Mouse (Mus musculus) forebrain, embryonic 11.5 days (tissue): ENCODE data around the gene Phb2. TPM values are rescaled to one million over a fixed set of nuclear protein-coding genes. Genes with fewer than 3 reads are reported as not detected.
"Not testable (repeated sequence)": the region's sequence is repeated elsewhere in the genome, so short reads cannot be mapped to it uniquely, and the experiment has no call there.

Source experiments
- ATAC-seq: fragments of 200-750 bp; cut with Nextera tagmentation; replicated peaks from 2 replicates; pipeline ENCODE4 v1.8.0; 2017; ENCODE audit warnings: moderate TSS enrichment; ENCODE audit not compliant: low FRiP score
- DNase-seq: peaks from one replicate; pipeline ENCODE4 v3.0.0-alpha.2; 2017; ENCODE audit warnings: low spot score
- H3K27ac ChIP-seq: fragments of 300-500 bp; sonication (generic); 2 replicates; pipeline ENCODE4 v1.5.1; 2014; ENCODE audit warnings: low read depth, low read length
- H3K27me3 ChIP-seq: fragments of 300-500 bp; sonication (generic); 2 replicates; pipeline ENCODE4 v1.6.1; 2014; ENCODE audit warnings: mild to moderate bottlenecking, low read length, mixed read lengths; ENCODE audit not compliant: control insufficient read depth, insufficient read depth
- H3K36me3 ChIP-seq: fragments of 300-500 bp; sonication (generic); 2 replicates; pipeline ENCODE4 v1.6.1; 2014; ENCODE audit warnings: mild to moderate bottlenecking, low read length, moderate library complexity, mixed read lengths; ENCODE audit not compliant: control insufficient read depth, insufficient read depth
- H3K4me1 ChIP-seq: fragments of 300-500 bp; sonication (generic); replicated peaks from 2 replicates; pipeline ENCODE4 v1.6.1; 2014; ENCODE audit warnings: low read length, mixed read lengths; ENCODE audit not compliant: control insufficient read depth, insufficient read depth
- H3K4me2 ChIP-seq: fragments of 300-500 bp; sonication (generic); 2 replicates; pipeline ENCODE4 v1.6.1; 2014; ENCODE audit warnings: low read depth, mild to moderate bottlenecking, low read length, moderate library complexity, mixed read lengths; ENCODE audit not compliant: severe bottlenecking
- H3K4me3 ChIP-seq: fragments of 300-500 bp; sonication (generic); 2 replicates; pipeline ENCODE4 v1.5.1; 2014; ENCODE audit warnings: low read depth, low read length
- H3K9ac ChIP-seq: fragments of 300-500 bp; sonication (generic); 2 replicates; pipeline ENCODE4 v1.6.1; 2014; ENCODE audit warnings: low read length
- H3K9me3 ChIP-seq: fragments of 300-500 bp; sonication (generic); 2 replicates; pipeline ENCODE4 v1.6.1; 2016; ENCODE audit warnings: low read length, mixed read lengths; ENCODE audit not compliant: control insufficient read depth
- WGBS: fragments of 180-500 bp; shearing (Covaris S2); extraction: QIAGEN DNeasy Blood & Tissue Kit; methylation state at CpG from one replicate; pipeline ENCODE4 v1.1.7; 2014; 5-methylcytosine and 5-hydroxymethylcytosine counted together
- polyA plus RNA-seq: library from polyadenylated mRNA; unstranded; fragments of >200 nt; fragmentation: Nextera tagmentation; extraction: Ambion mirVana; gene quantifications from 2 replicates; pipeline ENCODE4 v1.2.1, GENCODE M21; 2014

Phb2 gene
- polyA plus RNA-seq, 1 experiment from 2014 or later, result 376 TPM

GRCm38 (mm10) chr6:124672100-124672499 is 40.0 kb upstream of the Phb2 start:
- Histone ChIP-seq H3K4me1 (no peaks in the 10 kb centered on the region), H3K27ac (no peak overlapping the region), H3K4me2 (no peak overlapping the region), H3K9ac (no peak overlapping the region), H3K4me3 (no peak overlapping the region), H3K36me3 (no peaks in the 10 kb centered on the region), H3K9me3 (no peaks in the 10 kb centered on the region), H3K27me3 (no peaks in the 10 kb centered on the region)
- DNase-seq, result no peak
- 58% methylated on average over 6 of the region's 6 CpGs for WGBS
- ATAC-seq, result no peak

- DNase-seq (no peak), ATAC-seq (no peak)
- WGBS, result 91% methylated on average over 9 of the region's 9 CpGs
- Histone ChIP-seq H3K4me1 (no peaks in the 10 kb centered on the region), H3K27me3 (no peaks in the 10 kb centered on the region), H3K4me3 (no peak overlapping the region), H3K9ac (no peak overlapping the region), H3K9me3 (no peaks in the 10 kb centered on the region), H3K4me2 (no peak overlapping the region), H3K36me3 (no peaks in the 10 kb centered on the region), H3K27ac (no peak overlapping the region)
Measured at GRCm38 (mm10) chr6:124673619-124674018, 38.5 kb upstream of the Phb2 start.

DNA sequence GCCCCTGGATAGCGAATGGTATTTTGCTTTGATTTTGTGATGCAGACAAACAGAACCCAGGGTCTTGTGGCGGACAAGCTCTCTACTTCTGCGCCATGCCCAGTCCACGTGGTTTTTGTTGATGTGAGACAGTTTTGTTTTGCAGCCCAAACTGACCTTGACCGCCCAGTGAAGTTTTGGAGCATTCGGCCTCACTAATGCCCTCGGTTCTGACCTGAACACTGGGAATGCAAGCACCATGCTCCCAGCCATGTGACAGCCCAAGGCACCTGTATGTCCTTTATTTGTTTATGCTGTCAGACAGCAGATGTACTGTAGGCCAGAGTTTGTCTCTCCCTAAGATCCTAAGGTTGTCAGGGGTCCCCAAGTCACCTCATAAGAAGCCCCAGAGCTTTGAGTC is 37.5 kb upstream of the Phb2 start:
- 96% methylated on average over 7 of the region's 7 CpGs for WGBS
- Histone ChIP-seq H3K4me3 (no peak overlapping the region), H3K4me1 (no peaks in the 10 kb centered on the region), H3K9ac (no peak overlapping the region), H3K27me3 (no peaks in the 10 kb centered on the region), H3K36me3 (no peaks in the 10 kb centered on the region), H3K4me2 (no peak overlapping the region), H3K9me3 (no peaks in the 10 kb centered on the region), H3K27ac (no peak overlapping the region)
- no peak for ATAC-seq
- DNase-seq, result no peak

GRCm38 (mm10) chr6:124676171-124676570 is 36.0 kb upstream of the Phb2 start:
- Histone ChIP-seq H3K27me3 (no peaks in the 10 kb centered on the region), H3K4me2 (no peak overlapping the region), H3K9me3 (no peaks in the 10 kb centered on the region), H3K27ac (no peak overlapping the region), H3K9ac (no peak overlapping the region), H3K4me1 (no peaks in the 10 kb centered on the region), H3K36me3 (no peaks in the 10 kb centered on the region), H3K4me3 (no peak overlapping the region)
- DNase-seq (no peak), ATAC-seq (no peak)
- 89% methylated on average over 6 of the region's 6 CpGs for WGBS

DNA sequence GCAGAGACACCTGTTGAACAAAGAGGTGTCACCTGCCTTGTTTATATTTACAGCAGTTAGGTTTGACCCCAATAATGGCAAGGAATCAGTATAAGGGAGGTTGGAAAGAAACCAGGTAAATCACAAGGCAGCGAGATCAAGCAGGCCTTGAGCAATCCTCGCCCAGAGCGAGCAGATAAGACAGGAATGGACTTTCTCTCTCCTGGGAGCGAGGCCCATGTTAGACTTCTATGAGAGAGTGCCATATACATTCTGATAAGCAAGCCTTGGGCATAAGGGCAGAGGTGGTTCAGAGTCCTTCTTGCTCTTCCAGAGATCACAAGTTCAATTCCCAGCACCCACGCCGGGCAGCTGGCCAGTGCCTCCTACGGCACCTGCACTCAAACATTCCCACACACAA is 33.4 kb upstream of the Phb2 start:
- 95% methylated on average over 7 of the region's 7 CpGs for WGBS

GRCm38 (mm10) chr6:124679486-124679885 is 32.6 kb upstream of the Phb2 start:
- Histone ChIP-seq H3K9me3 (no peaks in the 10 kb centered on the region), H3K4me2 (no peak overlapping the region), H3K4me1 (no peaks in the 10 kb centered on the region), H3K27ac (no peak overlapping the region), H3K9ac (no peak overlapping the region), H3K4me3 (no peak overlapping the region), H3K27me3 (no peaks in the 10 kb centered on the region), H3K36me3 (no peaks in the 10 kb centered on the region)
- ATAC-seq (no peak), DNase-seq (no peak)
- WGBS, result 90% methylated on average over 3 of the region's 3 CpGs

More for the DNA sequence above, 33.4 kb upstream of the Phb2 start:
- Histone ChIP-seq H3K36me3 (no peaks in the 10 kb centered on the region), H3K9ac (no peak overlapping the region), H3K27ac (no peak overlapping the region), H3K4me2 (no peak overlapping the region), H3K4me1 (no peaks in the 10 kb centered on the region), H3K4me3 (no peak overlapping the region), H3K9me3 (no peaks in the 10 kb centered on the region), H3K27me3 (no peaks in the 10 kb centered on the region)
- ATAC-seq (no peak), DNase-seq (no peak)

DNA sequence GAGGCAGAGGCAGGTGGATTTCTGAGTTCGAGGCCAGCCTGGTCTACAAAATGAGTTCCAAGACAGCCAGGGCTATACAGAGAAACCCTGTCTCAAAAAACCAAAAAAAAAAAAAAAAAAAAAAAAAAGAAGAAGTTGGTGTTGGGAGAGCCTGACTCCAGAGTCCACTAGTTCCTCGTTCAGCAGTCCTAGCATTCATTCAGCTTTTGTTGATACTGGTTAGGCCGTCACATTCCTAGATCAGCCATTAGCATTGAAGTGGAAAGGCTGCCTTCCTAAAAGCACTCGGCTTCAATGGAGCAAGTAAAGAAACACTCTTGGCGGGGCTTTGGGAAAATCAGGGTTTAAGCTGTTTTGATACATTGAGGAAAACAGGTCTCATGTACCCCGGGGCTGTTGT is 29.8 kb upstream of the Phb2 start:
- H3K4me1 ChIP-seq, DNase-seq, H3K27ac ChIP-seq, H3K27me3 ChIP-seq, H3K4me2 ChIP-seq, ATAC-seq, H3K4me3 ChIP-seq, H3K9me3 ChIP-seq, H3K9ac ChIP-seq, H3K36me3 ChIP-seq: not testable (repeated sequence)
- WGBS, result 46% methylated on average over 6 of the region's 6 CpGs

DNA sequence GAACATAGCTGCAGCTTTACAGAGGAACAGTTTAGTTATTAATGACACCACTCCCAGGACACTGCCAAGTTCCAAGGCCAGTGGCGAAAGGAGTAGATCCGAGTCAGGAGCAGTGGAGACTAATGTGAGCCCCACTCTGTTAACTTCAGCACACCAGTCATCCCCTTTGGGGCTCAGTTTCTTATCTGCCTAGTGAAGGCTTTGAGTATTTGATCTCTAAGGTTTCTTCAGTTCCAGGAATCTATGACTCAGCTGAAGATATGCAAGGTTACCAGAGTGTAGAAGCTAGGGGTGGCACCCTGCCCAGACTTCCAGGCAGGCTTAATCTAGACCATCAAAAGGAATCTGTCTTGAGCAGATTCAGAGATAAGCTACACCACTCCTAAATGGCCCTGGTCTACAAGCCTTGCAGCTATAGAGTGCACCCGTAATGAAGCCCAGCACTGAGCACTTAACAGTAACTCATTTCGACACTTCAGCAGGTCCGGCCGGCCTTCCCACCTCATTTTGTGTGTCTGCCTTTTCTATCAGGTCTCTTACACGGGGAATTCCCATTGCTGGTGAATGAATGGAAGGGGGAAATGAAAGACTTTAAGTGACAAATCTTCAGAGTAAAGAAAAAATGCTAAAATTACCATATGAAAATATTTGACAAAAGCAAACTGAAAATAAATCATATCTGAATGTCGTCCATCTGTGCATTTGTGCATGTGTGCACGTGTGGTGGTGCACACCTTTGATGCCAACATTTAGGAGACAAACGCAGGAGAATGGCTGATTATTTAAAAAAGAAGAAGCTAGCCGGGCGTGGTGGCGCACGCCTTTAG is 28.3 kb upstream of the Phb2 start:
- no peaks in the 10 kb centered on the region for H3K4me1 ChIP-seq
- no peak overlapping the region for H3K27ac ChIP-seq
- no peaks in the 10 kb centered on the region for H3K36me3 ChIP-seq
- no peak overlapping the region for H3K9ac ChIP-seq
- H3K4me2 ChIP-seq, result no peak overlapping the region
- H3K9me3 ChIP-seq, result no peaks in the 10 kb centered on the region
- WGBS, result 89% methylated on average over 14 of the region's 14 CpGs
- DNase-seq (no peak), ATAC-seq (no peak)
- no peaks in the 10 kb centered on the region for H3K27me3 ChIP-seq
- H3K4me3 ChIP-seq, result no peak overlapping the region
